Mouse (Mus musculus): ENCODE results near the gene Elavl3. TPM values are rescaled to one million over a fixed set of nuclear protein-coding genes. Genes with fewer than 3 reads are reported as not detected.

Elavl3 gene
- polyA plus RNA-seq, 1 experiment from 2014 or later = 5.7 TPM

- 87% methylated on average over 5 of the region's 5 CpGs for WGBS
- Histone ChIP-seq H3K36me3 (ENCODE audit: control insufficient read depth, insufficient read depth, low read length) (peaks cover 66% of the 10 kb centered on the region), H3K4me3 (ENCODE audit: low read depth, low read length) (no peak overlapping the region), H3K27ac (ENCODE audit: low read length) (no peak overlapping the region), H3K9me3 (ENCODE audit: control insufficient read depth, low read depth, low read length) (no peaks in the 10 kb centered on the region), H3K4me2 (replicated peaks; ENCODE audit: low read depth, low read length) (no peak overlapping the region), H3K27me3 (ENCODE audit: control insufficient read depth, insufficient read depth, low read length) (no peaks in the 10 kb centered on the region), H3K4me1 (ENCODE audit: control insufficient read depth, insufficient read depth, low read length) (no peaks in the 10 kb centered on the region), H3K9ac (replicated peaks; ENCODE audit: low read depth, low read length) (no peak overlapping the region)
- ATAC-seq (ENCODE audit: insufficient number of reproducible peaks, insufficient read depth, low FRiP score, low read depth) = peak; percentile 51; the same call in 1 of the 2 replicates
Observed at GRCm38 (mm10) chr9:22011055-22011454, 40.8 kb downstream of the Elavl3 start.

- peaks cover 42% of the 10 kb centered on the region for H3K36me3 ChIP-seq (ENCODE audit: control insufficient read depth, insufficient read depth, low read length)
- no peak overlapping the region for H3K9ac ChIP-seq (replicated peaks; ENCODE audit: low read depth, low read length)
- H3K27me3 ChIP-seq (ENCODE audit: control insufficient read depth, insufficient read depth, low read length) = no peaks in the 10 kb centered on the region
- H3K9me3 ChIP-seq (ENCODE audit: control insufficient read depth, low read depth, low read length) = no peaks in the 10 kb centered on the region
- 87% methylated on average over 12 of the region's 12 CpGs for WGBS
- H3K4me1 ChIP-seq (ENCODE audit: control insufficient read depth, insufficient read depth, low read length) = peaks cover 16% of the 10 kb centered on the region
- H3K4me3 ChIP-seq (ENCODE audit: low read depth, low read length) = no peak overlapping the region
- no peak for ATAC-seq (ENCODE audit: insufficient number of reproducible peaks, insufficient read depth, low FRiP score, low read depth)
- no peak overlapping the region for H3K4me2 ChIP-seq (replicated peaks; ENCODE audit: low read depth, low read length)
- H3K27ac ChIP-seq (ENCODE audit: low read length) = no peak overlapping the region
Observed at GRCm38 (mm10) chr9:22004546-22004945, 47.3 kb downstream of the Elavl3 start.

- H3K9me3 ChIP-seq (ENCODE audit: control insufficient read depth, low read depth, low read length) = no peaks in the 10 kb centered on the region
- H3K27me3 ChIP-seq (ENCODE audit: control insufficient read depth, insufficient read depth, low read length) = no peaks in the 10 kb centered on the region
- WGBS = under 1% methylated on average over 18 of the region's 18 CpGs
- H3K4me2 ChIP-seq (replicated peaks; ENCODE audit: low read depth, low read length) = peak overlapping the region; percentile 66
- no peak for ATAC-seq (ENCODE audit: insufficient number of reproducible peaks, insufficient read depth, low FRiP score, low read depth)
- peak overlapping the region; percentile 67 for H3K4me3 ChIP-seq (ENCODE audit: low read depth, low read length)
- H3K36me3 ChIP-seq (ENCODE audit: control insufficient read depth, insufficient read depth, low read length) = peaks cover 35% of the 10 kb centered on the region
- H3K9ac ChIP-seq (replicated peaks; ENCODE audit: low read depth, low read length) = peak overlapping the region; percentile 36
- peak overlapping the region; percentile 48; the same call in 1 of the 2 replicates for H3K27ac ChIP-seq (ENCODE audit: low read length)
- peaks cover 16% of the 10 kb centered on the region for H3K4me1 ChIP-seq (ENCODE audit: control insufficient read depth, insufficient read depth, low read length)
Observed at GRCm38 (mm10) chr9:22003163-22003554, 48.7 kb downstream of the Elavl3 start.

GRCm38 (mm10) chr9:22002194-22003162 is 49.3 kb downstream of the Elavl3 start, which contains the start of the genes Ccdc151 and Prkcsh:
Gene Ccdc151 (minus strand): TSS chr9:22002634.
Gene Prkcsh (plus strand): TSS chr9:22002806.
- 7% methylated on average over 57 of the region's 57 CpGs for WGBS
- Histone ChIP-seq H3K4me3 (ENCODE audit: low read depth, low read length) (peak within 1 kb of the TSS; percentile 67), H3K9ac (replicated peaks; ENCODE audit: low read depth, low read length) (peak within 1 kb of the TSS; percentile 36), H3K4me1 (ENCODE audit: control insufficient read depth, insufficient read depth, low read length) (peaks cover 16% of the 10 kb centered on the region), H3K27me3 (ENCODE audit: control insufficient read depth, insufficient read depth, low read length) (no peaks in the 10 kb centered on the region), H3K27ac (ENCODE audit: low read length) (peak within 1 kb of the TSS; percentile 48; the same call in 1 of the 2 replicates), H3K9me3 (ENCODE audit: control insufficient read depth, low read depth, low read length) (no peaks in the 10 kb centered on the region), H3K36me3 (ENCODE audit: control insufficient read depth, insufficient read depth, low read length) (peaks cover 32% of the 10 kb centered on the region), H3K4me2 (replicated peaks; ENCODE audit: low read depth, low read length) (peak within 1 kb of the TSS; percentile 66)
- peak; percentile 99 for ATAC-seq (ENCODE audit: insufficient number of reproducible peaks, insufficient read depth, low FRiP score, low read depth)

- WGBS = 88% methylated on average over 4 of the region's 4 CpGs
- ATAC-seq (ENCODE audit: insufficient number of reproducible peaks, insufficient read depth, low FRiP score, low read depth) = no peak
- H3K9me3 ChIP-seq (ENCODE audit: control insufficient read depth, low read depth, low read length) = no peaks in the 10 kb centered on the region
Observed at GRCm38 (mm10) chr9:22001633-22002032, 50.2 kb downstream of the Elavl3 start.

GRCm38 (mm10) chr9:22000296-22000695 is 51.5 kb downstream of the Elavl3 start:
- Histone ChIP-seq H3K9me3 (ENCODE audit: control insufficient read depth, low read depth, low read length) (no peaks in the 10 kb centered on the region), H3K36me3 (ENCODE audit: control insufficient read depth, insufficient read depth, low read length) (peaks cover 12% of the 10 kb centered on the region), H3K4me1 (ENCODE audit: control insufficient read depth, insufficient read depth, low read length) (peaks cover 16% of the 10 kb centered on the region), H3K9ac (replicated peaks; ENCODE audit: low read depth, low read length) (no peak overlapping the region), H3K4me3 (ENCODE audit: low read depth, low read length) (no peak overlapping the region), H3K4me2 (replicated peaks; ENCODE audit: low read depth, low read length) (no peak overlapping the region), H3K27me3 (ENCODE audit: control insufficient read depth, insufficient read depth, low read length) (no peaks in the 10 kb centered on the region), H3K27ac (ENCODE audit: low read length) (no peak overlapping the region)
- ATAC-seq (ENCODE audit: insufficient number of reproducible peaks, insufficient read depth, low FRiP score, low read depth) = no peak
- 88% methylated on average over 6 of the region's 6 CpGs for WGBS

More at GRCm38 (mm10) chr9:22001633-22002032, 50.2 kb downstream of the Elavl3 start:
- no peaks in the 10 kb centered on the region for H3K27me3 ChIP-seq (ENCODE audit: control insufficient read depth, insufficient read depth, low read length)
- H3K36me3 ChIP-seq (ENCODE audit: control insufficient read depth, insufficient read depth, low read length) = peaks cover 24% of the 10 kb centered on the region
- no peak overlapping the region for H3K27ac ChIP-seq (ENCODE audit: low read length)
- peaks cover 16% of the 10 kb centered on the region for H3K4me1 ChIP-seq (ENCODE audit: control insufficient read depth, insufficient read depth, low read length)
- H3K4me2 ChIP-seq (replicated peaks; ENCODE audit: low read depth, low read length) = no peak overlapping the region
- H3K9ac ChIP-seq (replicated peaks; ENCODE audit: low read depth, low read length) = no peak overlapping the region
- H3K4me3 ChIP-seq (ENCODE audit: low read depth, low read length) = no peak overlapping the region

GRCm38 (mm10) chr9:21996178-21996867 is 55.5 kb downstream of the Elavl3 start:
- no peaks in the 10 kb centered on the region for H3K4me1 ChIP-seq (ENCODE audit: control insufficient read depth, insufficient read depth, low read length)
- H3K27me3 ChIP-seq (ENCODE audit: control insufficient read depth, insufficient read depth, low read length) = peaks cover 8% of the 10 kb centered on the region
- H3K9ac ChIP-seq (replicated peaks; ENCODE audit: low read depth, low read length) = no peak overlapping the region
- H3K4me3 ChIP-seq (ENCODE audit: low read depth, low read length) = no peak overlapping the region
- no peak overlapping the region for H3K4me2 ChIP-seq (replicated peaks; ENCODE audit: low read depth, low read length)
- ATAC-seq (ENCODE audit: insufficient number of reproducible peaks, insufficient read depth, low FRiP score, low read depth) = no peak
- H3K36me3 ChIP-seq (ENCODE audit: control insufficient read depth, insufficient read depth, low read length) = no peaks in the 10 kb centered on the region
- H3K9me3 ChIP-seq (ENCODE audit: control insufficient read depth, low read depth, low read length) = no peaks in the 10 kb centered on the region
- no peak overlapping the region for H3K27ac ChIP-seq (ENCODE audit: low read length)
- WGBS = 85% methylated on average over 3 of the region's 3 CpGs

- H3K9ac ChIP-seq (replicated peaks; ENCODE audit: low read depth, low read length) = no peak overlapping the region
- no peak overlapping the region for H3K4me3 ChIP-seq (ENCODE audit: low read depth, low read length)
- no peak overlapping the region for H3K27ac ChIP-seq (ENCODE audit: low read length)
- H3K4me1 ChIP-seq (ENCODE audit: control insufficient read depth, insufficient read depth, low read length) = peaks cover 12% of the 10 kb centered on the region; the same call in 1 of the 2 replicates
- no peaks in the 10 kb centered on the region for H3K9me3 ChIP-seq (ENCODE audit: control insufficient read depth, low read depth, low read length)
- ATAC-seq (ENCODE audit: insufficient number of reproducible peaks, insufficient read depth, low FRiP score, low read depth) = no peak
- 68% methylated on average over 4 of the region's 4 CpGs for WGBS
- no peak overlapping the region for H3K4me2 ChIP-seq (replicated peaks; ENCODE audit: low read depth, low read length)
- no peaks in the 10 kb centered on the region for H3K36me3 ChIP-seq (ENCODE audit: control insufficient read depth, insufficient read depth, low read length)
- H3K27me3 ChIP-seq (ENCODE audit: control insufficient read depth, insufficient read depth, low read length) = peaks cover 42% of the 10 kb centered on the region
Observed at GRCm38 (mm10) chr9:21992227-21992626, 59.6 kb downstream of the Elavl3 start.
